Mouse (Mus musculus) kidney, adult 2 months (tissue): Measurements from ENCODE around the gene Tcf7l1. TPM values are rescaled to one million over a fixed set of nuclear protein-coding genes. Genes with fewer than 3 reads are reported as not detected.

Experiments
- DNase-seq: peaks from one replicate; pipeline ENCODE4 v3.0.0; 2021
- H3K27ac ChIP-seq: fragments of 200-500 bp; 2 replicates; pipeline ENCODE4 v1.5.1; 2012; ENCODE audit warnings: low read depth, low read length, control low read depth, inconsistent platforms; ENCODE audit not compliant: insufficient read depth
- H3K27me3 ChIP-seq: fragments of 200-500 bp; replicated peaks from 2 replicates; pipeline ENCODE4 v1.6.1; 2012; ENCODE audit warnings: mild to moderate bottlenecking, moderate library complexity, low read length, inconsistent platforms; ENCODE audit not compliant: control insufficient read depth, insufficient read depth
- H3K36me3 ChIP-seq: fragments of 200-500 bp; 2 replicates; pipeline ENCODE4 v1.6.1; 2012; ENCODE audit warnings: mild to moderate bottlenecking, moderate library complexity, low read length, inconsistent platforms; ENCODE audit not compliant: control insufficient read depth, insufficient read depth
- H3K4me1 ChIP-seq: fragments of 200-500 bp; 2 replicates; pipeline ENCODE4 v1.6.1; 2011; ENCODE audit warnings: low read length; ENCODE audit not compliant: control insufficient read depth, insufficient read depth
- H3K4me3 ChIP-seq: fragments of 200-500 bp; 2 replicates; pipeline ENCODE4 v1.5.1; 2011; ENCODE audit warnings: mild to moderate bottlenecking, low read depth, low read length, control low read depth; ENCODE audit not compliant: insufficient read depth
- CTCF ChIP-seq: fragments of 200-500 bp; conservative IDR thresholded peaks from 2 replicates; pipeline ENCODE4 v1.5.1; 2011; ENCODE audit warnings: low read depth, mild to moderate bottlenecking, control low read depth, low read length, moderate library complexity, mixed read lengths; ENCODE audit not compliant: insufficient read depth, insufficient read length
- POLR2A ChIP-seq: fragments of 200-500 bp; IDR thresholded peaks from one replicate; pipeline ENCODE4 v1.6.1; 2011; ENCODE audit warnings: low read depth, low read length, control low read depth
- WGBS: fragments of 180-500 bp; shearing (Covaris S2); methylation state at CpG from one replicate; pipeline ENCODE4 v1.1.7; 2018; 5-methylcytosine and 5-hydroxymethylcytosine counted together
- polyA plus RNA-seq: library from polyadenylated mRNA; depleted of rRNA; stranded (reverse); fragments of >200 nt; gene quantifications from 2 replicates; pipeline ENCODE4 v1.2.3, GENCODE M21; 2012

Gene Tcf7l1
- polyA plus RNA-seq, 1 experiment = 16.3 TPM

- H3K36me3 ChIP-seq = no peaks in the 10 kb centered on the region
- WGBS = 85% methylated on average over 3 of the region's 3 CpGs
- DNase-seq = no peak
- H3K27ac ChIP-seq = no peak overlapping the region
- H3K4me3 ChIP-seq = no peak overlapping the region
- 0 out of 2 replicates have a peak, but pooled peaks cover 4% of the 10 kb centered on the region for H3K4me1 ChIP-seq
- TF ChIP-seq CTCF (no peak), POLR2A (no peak)
- no peaks in the 10 kb centered on the region for H3K27me3 ChIP-seq
Observed at GRCm38 (mm10) chr6:72733375-72733774, 55.7 kb downstream of the Tcf7l1 start.

DNA sequence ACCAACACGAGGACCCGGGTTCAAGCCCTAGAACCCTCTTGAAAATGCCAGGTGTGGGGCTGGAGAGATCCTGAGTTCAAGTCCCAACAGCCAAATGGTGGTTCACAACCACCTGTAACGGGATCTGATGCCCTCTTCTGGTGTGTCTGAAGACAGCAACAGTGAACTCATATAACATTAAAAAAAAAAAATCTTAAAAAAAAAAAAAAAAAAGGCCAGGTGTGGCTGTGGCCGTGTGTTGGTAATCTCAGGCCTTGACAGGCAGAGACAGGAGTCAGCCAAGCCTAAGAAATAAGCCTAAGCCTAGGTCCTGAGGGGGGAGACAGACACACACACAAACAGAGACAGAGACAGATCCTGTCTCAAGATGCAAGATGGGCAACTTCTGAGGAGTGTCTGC, 56.9 kb downstream of the Tcf7l1 start:
- TF ChIP-seq CTCF = no peak
- TF ChIP-seq POLR2A = no peak
- H3K4me3 ChIP-seq = no peak overlapping the region
- H3K27ac ChIP-seq = no peak overlapping the region
- H3K36me3 ChIP-seq = no peaks in the 10 kb centered on the region
- no peaks in the 10 kb centered on the region for H3K27me3 ChIP-seq
- no peak for DNase-seq
- 94% methylated on average over 4 of the region's 4 CpGs for WGBS
- 0 out of 2 replicates have a peak, but pooled peaks cover 4% of the 10 kb centered on the region for H3K4me1 ChIP-seq

- Histone ChIP-seq H3K36me3 (no peaks in the 10 kb centered on the region), H3K27me3 (no peaks in the 10 kb centered on the region), H3K4me3 (no peak overlapping the region), H3K27ac (no peak overlapping the region), H3K4me1 (0 out of 2 replicates have a peak, but pooled peaks cover 4% of the 10 kb centered on the region)
- TF ChIP-seq CTCF (no peak), POLR2A (no peak)
- DNase-seq = no peak
- whole genome bisulfite sequencing = 72% methylated on average over 8 of the region's 8 CpGs
Observed at GRCm38 (mm10) chr6:72730560-72730849, 58.5 kb downstream of the Tcf7l1 start.

GRCm38 (mm10) chr6:72729831-72730559, 59.1 kb downstream of the Tcf7l1 start:
- no peak overlapping the region for H3K4me3 ChIP-seq
- H3K4me1 ChIP-seq = 0 out of 2 replicates have a peak, but pooled peaks cover under 1% of the 10 kb centered on the region

DNA sequence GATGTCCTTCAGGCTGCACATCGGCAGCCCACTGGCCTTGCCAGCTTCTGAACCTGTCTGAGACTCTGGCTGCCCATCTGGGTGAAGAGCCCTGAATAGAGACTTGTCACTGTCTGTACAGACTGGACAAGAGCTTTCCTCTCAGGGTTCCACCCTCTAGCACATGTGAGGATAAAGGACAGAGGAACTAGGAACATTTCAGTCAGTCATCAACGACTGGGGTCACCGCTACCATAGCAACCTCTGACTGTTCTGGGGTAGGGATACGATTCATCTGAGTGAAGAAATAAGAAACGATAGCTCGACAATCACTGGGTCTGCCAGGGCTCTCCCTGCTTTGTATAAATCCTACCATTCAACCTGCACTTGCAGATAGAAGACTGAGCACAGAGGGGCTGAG, 61.2 kb downstream of the Tcf7l1 start:
- TF ChIP-seq CTCF (no peak), POLR2A (no peak)
- Histone ChIP-seq H3K4me1 (no peaks in the 10 kb centered on the region), H3K27ac (no peak overlapping the region), H3K4me3 (no peak overlapping the region), H3K27me3 (no peaks in the 10 kb centered on the region), H3K36me3 (no peaks in the 10 kb centered on the region)
- 48% methylated on average over 6 of the region's 6 CpGs for WGBS
- no peak for DNase-seq

More at GRCm38 (mm10) chr6:72729831-72730559, 59.1 kb downstream of the Tcf7l1 start:
- Histone ChIP-seq H3K27me3 (no peaks in the 10 kb centered on the region), H3K27ac (no peak overlapping the region), H3K36me3 (no peaks in the 10 kb centered on the region)
- 86% methylated on average over 14 of the region's 14 CpGs for WGBS
- no peak for DNase-seq
- TF ChIP-seq POLR2A = no peak
- TF ChIP-seq CTCF = no peak

GRCm38 (mm10) chr6:72724494-72725180, 64.4 kb downstream of the Tcf7l1 start:
- H3K27ac ChIP-seq = no peak overlapping the region
- no peaks in the 10 kb centered on the region for H3K36me3 ChIP-seq
- no peak for TF ChIP-seq POLR2A
- TF ChIP-seq CTCF = no peak
- no peak overlapping the region for H3K4me3 ChIP-seq
- H3K4me1 ChIP-seq = no peaks in the 10 kb centered on the region
- DNase-seq = peak; percentile 28
- H3K27me3 ChIP-seq = no peaks in the 10 kb centered on the region
- 58% methylated on average over 8 of the region's 8 CpGs for WGBS

DNA sequence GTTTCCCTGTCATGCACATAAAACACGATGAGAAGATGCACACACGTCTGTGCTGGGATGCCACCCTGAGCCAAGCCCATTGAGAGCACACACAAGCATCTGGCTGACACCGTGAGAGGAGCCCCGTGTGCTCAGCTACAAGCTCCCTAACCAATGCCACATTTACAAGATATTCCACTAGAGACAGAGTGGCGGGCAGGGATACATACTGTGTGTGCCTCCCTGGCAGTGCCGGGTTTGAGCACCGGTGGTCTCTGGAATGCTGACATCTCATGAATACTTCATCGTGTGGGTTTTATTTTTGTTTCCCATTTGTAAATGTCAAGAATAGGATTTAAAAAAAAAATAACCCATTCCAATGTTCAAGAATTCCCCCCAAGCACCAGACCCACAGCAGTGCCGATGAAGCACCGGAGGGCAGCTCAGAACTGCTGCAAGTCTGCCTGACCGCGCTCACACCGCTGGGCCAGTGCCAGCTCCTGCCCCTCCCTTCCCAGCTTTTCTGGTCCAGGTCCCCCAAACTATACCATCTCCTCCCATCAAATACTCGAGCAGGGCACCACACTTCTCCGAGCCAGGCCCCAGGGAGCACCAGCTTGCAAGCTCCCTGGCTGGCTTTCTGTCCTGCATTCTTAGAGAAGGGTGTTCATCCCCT, 65.2 kb downstream of the Tcf7l1 start:
- WGBS = 66% methylated on average over 15 of the region's 15 CpGs
- no peak for TF ChIP-seq POLR2A
- DNase-seq = no peak
- H3K4me3 ChIP-seq = no peak overlapping the region
- H3K36me3 ChIP-seq = no peaks in the 10 kb centered on the region
- no peaks in the 10 kb centered on the region for H3K4me1 ChIP-seq
- no peak overlapping the region for H3K27ac ChIP-seq
- no peaks in the 10 kb centered on the region for H3K27me3 ChIP-seq
